Mouse (Mus musculus) cerebellum, adult 2 months (tissue): ENCODE measurements around the gene Ercc6l2.

Experiments used
- CTCF ChIP-seq: fragments of 200-500 bp; IDR thresholded peaks from 2 replicates; pipeline ENCODE4 v1.5.1; 2011; ENCODE audit warnings: low read depth, mild to moderate bottlenecking, control low read depth, low read length, moderate library complexity, borderline replicate concordance; ENCODE audit not compliant: insufficient read depth
- POLR2A ChIP-seq: fragments of 200-500 bp; IDR thresholded peaks from 2 replicates; pipeline ENCODE4 v1.6.1; 2011; ENCODE audit warnings: low read length, control low read depth, borderline replicate concordance; ENCODE audit not compliant: insufficient read depth

GRCm38 (mm10) chr13:63807233-63807632 is 7.8 kb upstream of the Ercc6l2 start:
- no peak for TF ChIP-seq POLR2A
- no peak for TF ChIP-seq CTCF
